Mouse (Mus musculus): ENCODE data around the gene Nhsl2.

- peak; percentile 46; the same call in 1 of the 2 replicates for TF ChIP-seq CTCF (IDR thresholded peaks at IDR 0.05; ENCODE audit: borderline replicate concordance, control insufficient read depth, extremely low read depth, insufficient read depth, low read length, poor library complexity)
- TF ChIP-seq POLR2A (IDR thresholded peaks at IDR 0.05; ENCODE audit: control insufficient read depth, extremely low read depth, insufficient read depth, low read length, poor library complexity) = no peak
Observed at GRCm38 (mm10) chrX:101942461-101942896, 93.3 kb downstream of the Nhsl2 start.
